15 mouse cellular contexts compared by ENCODE assay signal in the genomic region with DNA sequence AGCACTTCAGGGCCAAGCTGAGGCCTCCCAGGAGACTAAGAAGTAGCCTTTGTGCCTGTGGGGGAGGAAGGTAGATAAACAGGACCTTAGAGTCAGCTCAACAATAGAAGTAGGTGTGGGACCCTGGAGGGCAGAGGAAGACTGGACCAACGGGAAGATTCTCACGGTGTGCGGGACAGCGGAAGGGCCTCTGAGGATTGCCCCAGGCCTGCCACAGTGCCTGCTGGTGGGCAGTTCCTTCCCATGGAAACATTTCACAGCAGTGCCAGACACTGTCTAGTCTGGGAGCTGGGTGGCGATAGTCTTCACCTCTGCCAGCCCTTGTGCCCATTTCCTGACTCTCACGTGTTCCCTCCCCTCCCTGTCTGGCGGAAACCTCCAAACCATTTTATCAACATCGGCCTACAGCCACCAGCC. TPM values are rescaled to one million over a fixed set of nuclear protein-coding genes. Genes with fewer than 3 reads are reported as not detected.
DNase-seq lines count a peak whose midpoint lies in the region; ATAC-seq and TF ChIP-seq lines count a peak whose summit lies in the region.
"Had no signal": no experiment of that assay in that cellular context is flagged by ENCODE, and none has a peak within 500 bp of the region (broad histone marks: within the 10 kb centered on the region; RNA-seq: fewer than 3 reads in every experiment).

No protein-coding gene starts in this region.

- H3K4me1 ChIP-seq in intestine, postnatal 0 days (replicated peaks; ENCODE audit: control insufficient read depth, insufficient read depth, low read length), result 0 out of 2 replicates have a peak, but pooled peaks cover 2% of the 10 kb centered on the region
- peaks cover 4% of the 10 kb centered on the region; the same call in 1 of the 2 replicates for H3K4me1 ChIP-seq in intestine, embryonic 16.5 days (ENCODE audit: control insufficient read depth, insufficient read depth, low read length)
- H3K4me1 ChIP-seq in heart, embryonic 16.5 days (ENCODE audit: control insufficient read depth, insufficient read depth, low read length), result peaks cover 41% of the 10 kb centered on the region
- H3K4me1 ChIP-seq: neural tube, embryonic 12.5 days had no signal

- no peak overlapping the region for H3K4me3 ChIP-seq in intestine, postnatal 0 days (ENCODE audit: low read depth, low read length)
- H3K4me3 ChIP-seq in intestine, embryonic 16.5 days (ENCODE audit: low read length), result no peak overlapping the region
- no peak overlapping the region for H3K4me3 ChIP-seq in heart, embryonic 16.5 days (ENCODE audit: low read length)
- H3K4me3 ChIP-seq: embryonic facial prominence, embryonic 15.5 days; limb, embryonic 10.5 days; neural tube, embryonic 12.5 days; stomach, embryonic 15.5 days had no signal

- DNase-seq in retina, postnatal 1 day, result peak; percentile 36
- DNase-seq in retina, embryonic 14.5 days (ENCODE audit: low spot score), result no peak
- DNase-seq in kidney, postnatal 36 days, result no peak
- DNase-seq in embryo, embryonic 11 days, result no peak
- DNase-seq: cerebellum, adult 2 months; right cerebral cortex, postnatal 4 days had no signal

- no peak overlapping the region for H3K27ac ChIP-seq in intestine, postnatal 0 days (ENCODE audit: low read depth, low read length)
- no peak overlapping the region for H3K27ac ChIP-seq in intestine, embryonic 16.5 days (ENCODE audit: low read length)
- H3K27ac ChIP-seq in heart, embryonic 16.5 days (ENCODE audit: low read length), result peak overlapping the region; percentile 76
- H3K27ac ChIP-seq: macrophage; neural tube, embryonic 12.5 days; stomach, embryonic 15.5 days had no signal

- no peak for ATAC-seq in intestine, postnatal 0 days
- ATAC-seq in intestine, embryonic 16.5 days, result no peak
- ATAC-seq in heart, embryonic 16.5 days (replicated peaks; ENCODE audit: extremely low read depth, insufficient read depth, low FRiP score), result peak; percentile 56
- 0 out of 2 replicates have a peak, but pooled peaks have one; percentile 9 for ATAC-seq in megakaryocyte-erythroid progenitor cell, adult 5-6 weeks (replicated peaks; ENCODE audit: low FRiP score, low TSS enrichment, poor library complexity, severe bottlenecking)

- no peaks in the 10 kb centered on the region for H3K36me3 ChIP-seq in intestine, postnatal 0 days (ENCODE audit: control insufficient read depth, insufficient read depth)
- H3K36me3 ChIP-seq in intestine, embryonic 16.5 days (ENCODE audit: control insufficient read depth, insufficient read depth, low read length), result no peaks in the 10 kb centered on the region
- H3K36me3 ChIP-seq in heart, embryonic 16.5 days (ENCODE audit: control insufficient read depth, insufficient read depth), result no peaks in the 10 kb centered on the region
- H3K36me3 ChIP-seq: embryonic facial prominence, embryonic 15.5 days; limb, embryonic 10.5 days; neural tube, embryonic 12.5 days; stomach, embryonic 15.5 days had no signal

- no peaks in the 10 kb centered on the region for H3K9me3 ChIP-seq in intestine, postnatal 0 days (ENCODE audit: control insufficient read depth)
- H3K9me3 ChIP-seq in intestine, embryonic 16.5 days (ENCODE audit: control insufficient read depth, low read length), result no peaks in the 10 kb centered on the region
- H3K9me3 ChIP-seq in heart, embryonic 16.5 days (replicated peaks; ENCODE audit: control insufficient read depth, low read length), result no peaks in the 10 kb centered on the region
- H3K9me3 ChIP-seq: embryonic facial prominence, embryonic 15.5 days; limb, embryonic 10.5 days; neural tube, embryonic 12.5 days; stomach, embryonic 15.5 days had no signal

- no peak overlapping the region for H3K4me2 ChIP-seq in intestine, postnatal 0 days (replicated peaks; ENCODE audit: low read depth)
- no peak overlapping the region for H3K4me2 ChIP-seq in intestine, embryonic 16.5 days (ENCODE audit: low read depth, low read length)
- no peak overlapping the region for H3K4me2 ChIP-seq in heart, embryonic 16.5 days (ENCODE audit: low read depth, low read length)
- H3K4me2 ChIP-seq: embryonic facial prominence, embryonic 15.5 days; neural tube, embryonic 12.5 days; stomach, embryonic 15.5 days had no signal

- no peaks in the 10 kb centered on the region for H3K27me3 ChIP-seq in intestine, postnatal 0 days (replicated peaks; ENCODE audit: control insufficient read depth, insufficient read depth, low read length)
- H3K27me3 ChIP-seq in intestine, embryonic 16.5 days (replicated peaks; ENCODE audit: control insufficient read depth, insufficient read depth, low read length), result no peaks in the 10 kb centered on the region
- no peaks in the 10 kb centered on the region for H3K27me3 ChIP-seq in heart, embryonic 16.5 days (ENCODE audit: control insufficient read depth, insufficient read depth, low read length)
- H3K27me3 ChIP-seq: embryonic facial prominence, embryonic 15.5 days; neural tube, embryonic 12.5 days; stomach, embryonic 15.5 days had no signal

- 60% methylated on average over 8 of the region's 8 CpGs for WGBS in intestine, postnatal 0 days
- WGBS in intestine, embryonic 16.5 days, result 63% methylated on average over 8 of the region's 8 CpGs
- 46% methylated on average over 8 of the region's 8 CpGs for WGBS in heart, embryonic 16.5 days

- no peak overlapping the region for H3K9ac ChIP-seq in intestine, postnatal 0 days (ENCODE audit: low read depth, low read length)
- no peak overlapping the region for H3K9ac ChIP-seq in intestine, embryonic 16.5 days (ENCODE audit: low read depth, low read length)
- H3K9ac ChIP-seq in heart, embryonic 16.5 days (ENCODE audit: low read length), result no peak overlapping the region
- H3K9ac ChIP-seq: embryonic facial prominence, embryonic 15.5 days; neural tube, embryonic 12.5 days; stomach, embryonic 15.5 days had no signal

- 0 out of 2 replicates have a peak, but pooled peaks have one; percentile 10 for TF ChIP-seq CTCF in intestine, postnatal 0 days (IDR thresholded peaks at IDR 0.05; ENCODE audit: low read depth)

RNA-seq across cellular contexts. Expression of gene March10, which starts 12.6 kb away (rescaled TPM):
- polyA plus RNA-seq in intestine, postnatal 0 days (2015; fragmentation: Nextera tagmentation; extraction: Ambion mirVana), result not detected in 2 replicates
- polyA plus RNA-seq in intestine, embryonic 16.5 days (2015; fragmentation: Nextera tagmentation; extraction: Ambion mirVana), result 0.04 and 0.13 TPM in 2 replicates
- polyA plus RNA-seq in heart, embryonic 16.5 days (2015; fragmentation: Nextera tagmentation; extraction: Ambion mirVana), result 0.18 and 0.32 TPM in 2 replicates
- not detected in 2 replicates for total RNA-seq in megakaryocyte-erythroid progenitor cell, adult 5-6 weeks (2014; fragmentation: Nextera tagmentation)
- not detected in 2 replicates for total RNA-seq in megakaryocyte-erythroid progenitor cell, adult 5-6 weeks (2017)
- polyA plus RNA-seq: limb, embryonic 10.5 days; macrophage; stomach, embryonic 15.5 days had no signal

Comparison
In these comparisons a context has a peak if more than half of its experiments do, and no peak if none do; other contexts are left out.
1. ATAC-seq: peak in heart, embryonic 16.5 days (single experiment) and megakaryocyte-erythroid progenitor cell, adult 5-6 weeks (single experiment); none in intestine, postnatal 0 days (single experiment) and intestine, embryonic 16.5 days (single experiment).